Mouse (Mus musculus): ENCODE data around the gene Cnpy1.

- TF ChIP-seq POLR2A (IDR thresholded peaks at IDR 0.05; ENCODE audit: borderline replicate concordance, control insufficient read depth, low read depth, low read length), result no peak
- TF ChIP-seq CTCF (IDR thresholded peaks at IDR 0.05; ENCODE audit: control insufficient read depth, insufficient read depth, low read length), result no peak
Observed at GRCm38 (mm10) chr5:28175570-28175919, 70.1 kb downstream of the Cnpy1 start.

Measured in bone marrow, adult 2 months (tissue).